Mouse (Mus musculus): ENCODE data around the gene Mesd. TPM values are rescaled to one million over a fixed set of nuclear protein-coding genes. Genes with fewer than 3 reads are reported as not detected.

Mesd gene
- polyA plus RNA-seq, 1 experiment from 2014 or later: 73.3 TPM

GRCm38 (mm10) chr7:83852381-83853380 lies 31.6 kb upstream of the Mesd start:
- Histone ChIP-seq H3K36me3 (ENCODE audit: control insufficient read depth, insufficient read depth, low read length) (no peaks in the 10 kb centered on the region), H3K4me1 (replicated peaks; ENCODE audit: control insufficient read depth, insufficient read depth, low read length) (no peaks in the 10 kb centered on the region), H3K9me3 (ENCODE audit: control insufficient read depth, low read length) (no peaks in the 10 kb centered on the region), H3K4me2 (replicated peaks; ENCODE audit: low read depth, low read length) (no peak overlapping the region), H3K9ac (ENCODE audit: low read depth, low read length) (no peak overlapping the region), H3K27ac (ENCODE audit: low read depth, low read length) (no peak overlapping the region), H3K4me3 (ENCODE audit: low read depth, low read length) (no peak overlapping the region), H3K27me3 (ENCODE audit: control insufficient read depth, insufficient read depth, low read length) (no peaks in the 10 kb centered on the region)
- WGBS: 39% methylated on average over 5 of the region's 5 CpGs
- no peak for ATAC-seq (ENCODE audit: low FRiP score)
- DNase-seq (ENCODE audit: low spot score): no peak

DNA sequence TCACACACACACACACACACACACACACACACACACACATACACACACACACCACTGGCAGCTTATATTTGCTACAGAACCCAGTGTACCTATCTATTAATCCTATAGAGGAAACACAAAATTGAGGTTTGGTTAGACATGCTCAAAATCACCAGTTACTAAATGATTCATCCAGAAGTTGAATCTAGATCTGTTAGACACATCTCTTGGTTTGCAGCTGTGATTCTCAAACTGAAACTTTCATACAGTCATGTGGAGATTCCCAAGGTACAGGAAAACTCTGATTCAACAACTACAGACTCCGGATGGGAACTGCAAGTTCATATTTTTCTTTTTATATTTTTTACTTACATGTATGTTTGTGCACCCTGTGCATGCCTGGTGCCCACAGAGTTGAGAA lies 29.1 kb upstream of the Mesd start:
- H3K4me2 ChIP-seq (replicated peaks; ENCODE audit: low read depth, low read length): no peak overlapping the region
- H3K4me3 ChIP-seq (ENCODE audit: low read depth, low read length): no peak overlapping the region
- no peak overlapping the region for H3K9ac ChIP-seq (ENCODE audit: low read depth, low read length)
- H3K36me3 ChIP-seq (ENCODE audit: control insufficient read depth, insufficient read depth, low read length): no peaks in the 10 kb centered on the region
- WGBS: 89% methylated on average over 1 of the region's 1 CpGs
- H3K27ac ChIP-seq (ENCODE audit: low read depth, low read length): no peak overlapping the region
- H3K4me1 ChIP-seq (replicated peaks; ENCODE audit: control insufficient read depth, insufficient read depth, low read length): no peaks in the 10 kb centered on the region
- no peaks in the 10 kb centered on the region for H3K27me3 ChIP-seq (ENCODE audit: control insufficient read depth, insufficient read depth, low read length)
- no peak for DNase-seq (ENCODE audit: low spot score)
- no peaks in the 10 kb centered on the region for H3K9me3 ChIP-seq (ENCODE audit: control insufficient read depth, low read length)
- no peak for ATAC-seq (ENCODE audit: low FRiP score)

DNA sequence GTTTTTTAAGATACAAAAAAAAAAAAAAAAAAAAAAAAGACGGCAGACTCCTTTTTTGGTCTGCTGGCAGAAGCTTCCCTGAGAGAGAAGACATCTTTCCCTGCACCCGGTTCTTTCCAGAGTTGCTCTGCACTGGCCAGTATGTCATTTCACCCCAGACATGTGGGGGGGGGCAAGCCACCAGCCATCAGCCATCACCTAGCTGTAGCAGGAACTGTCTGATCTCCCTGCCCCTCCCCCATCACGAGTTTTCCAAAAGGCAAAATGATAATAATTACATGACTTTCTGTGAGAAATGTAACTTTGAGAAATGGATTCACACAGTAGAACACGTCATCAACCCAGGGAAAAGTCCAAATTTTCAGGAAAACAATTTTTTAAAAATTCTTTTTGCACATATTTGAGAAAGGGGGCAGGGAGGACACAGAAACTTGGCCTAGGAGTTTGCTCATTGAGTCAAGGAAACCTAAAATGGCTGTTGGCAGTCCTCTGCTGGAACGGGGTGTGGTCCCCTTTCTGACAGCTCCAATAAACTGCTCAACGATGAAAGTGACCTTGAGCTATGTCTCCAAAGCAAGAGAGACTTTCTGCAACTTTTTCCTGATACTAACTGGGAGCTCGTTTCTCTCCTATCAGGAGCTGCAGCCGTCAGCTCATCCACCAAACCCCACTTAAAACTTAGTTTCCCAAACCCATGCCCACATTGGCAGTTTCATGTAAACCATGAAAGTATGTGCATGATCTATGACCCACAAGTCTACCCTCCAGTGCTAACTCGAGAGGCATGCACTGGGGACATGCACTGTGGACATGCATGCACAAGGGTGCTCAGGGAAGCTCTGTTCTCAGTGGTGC lies 27.7 kb upstream of the Mesd start:
- H3K4me2 ChIP-seq (replicated peaks; ENCODE audit: low read depth, low read length): no peak overlapping the region
- H3K4me1 ChIP-seq (replicated peaks; ENCODE audit: control insufficient read depth, insufficient read depth, low read length): no peaks in the 10 kb centered on the region
- H3K9me3 ChIP-seq (ENCODE audit: control insufficient read depth, low read length): no peaks in the 10 kb centered on the region
- no peaks in the 10 kb centered on the region for H3K36me3 ChIP-seq (ENCODE audit: control insufficient read depth, insufficient read depth, low read length)
- DNase-seq (ENCODE audit: low spot score) (no peak), ATAC-seq (ENCODE audit: low FRiP score) (no peak)
- 77% methylated on average over 9 of the region's 9 CpGs for WGBS
- no peak overlapping the region for H3K9ac ChIP-seq (ENCODE audit: low read depth, low read length)
- no peak overlapping the region for H3K4me3 ChIP-seq (ENCODE audit: low read depth, low read length)
- H3K27ac ChIP-seq (ENCODE audit: low read depth, low read length): no peak overlapping the region
- no peaks in the 10 kb centered on the region for H3K27me3 ChIP-seq (ENCODE audit: control insufficient read depth, insufficient read depth, low read length)

DNA sequence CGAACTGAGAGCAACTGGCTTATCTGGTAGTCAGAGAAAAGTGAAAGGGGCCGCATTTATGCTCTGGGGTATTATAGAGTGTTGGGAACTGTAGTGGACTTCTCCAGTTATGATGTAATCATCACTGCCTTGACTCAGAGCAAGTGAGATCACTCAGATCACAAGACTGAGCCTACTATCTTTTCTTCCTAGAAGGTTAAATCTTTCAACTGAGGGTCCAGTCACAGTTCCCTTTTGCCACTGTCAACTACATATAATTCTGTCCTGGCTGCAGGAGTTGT lies 27.1 kb upstream of the Mesd start:
- Histone ChIP-seq H3K9ac (ENCODE audit: low read depth, low read length) (no peak overlapping the region), H3K4me2 (replicated peaks; ENCODE audit: low read depth, low read length) (no peak overlapping the region), H3K4me3 (ENCODE audit: low read depth, low read length) (no peak overlapping the region), H3K4me1 (replicated peaks; ENCODE audit: control insufficient read depth, insufficient read depth, low read length) (no peaks in the 10 kb centered on the region), H3K36me3 (ENCODE audit: control insufficient read depth, insufficient read depth, low read length) (no peaks in the 10 kb centered on the region), H3K27ac (ENCODE audit: low read depth, low read length) (no peak overlapping the region), H3K27me3 (ENCODE audit: control insufficient read depth, insufficient read depth, low read length) (no peaks in the 10 kb centered on the region), H3K9me3 (ENCODE audit: control insufficient read depth, low read length) (no peaks in the 10 kb centered on the region)
- 94% methylated on average over 2 of the region's 2 CpGs for WGBS
- ATAC-seq (ENCODE audit: low FRiP score) (no peak), DNase-seq (ENCODE audit: low spot score) (no peak)

DNA sequence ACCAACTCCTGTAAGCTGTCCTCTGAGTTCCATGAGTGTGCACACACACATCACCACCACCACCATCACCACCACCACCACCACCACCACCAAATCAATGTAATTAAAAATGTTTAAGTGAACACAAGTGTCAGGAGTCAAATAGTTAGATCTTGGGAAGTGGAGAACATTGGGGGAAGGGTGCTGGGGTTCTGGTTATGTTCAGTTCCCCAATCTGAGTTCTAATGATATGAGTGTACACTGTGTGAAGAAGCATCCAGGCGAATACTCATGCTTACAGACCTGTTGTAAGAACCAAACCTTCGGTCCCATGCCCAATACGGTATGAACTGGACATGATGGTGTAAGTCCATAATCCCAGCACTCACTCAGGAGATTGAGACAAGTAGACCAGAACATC lies 26.3 kb upstream of the Mesd start:
- no peak overlapping the region for H3K27ac ChIP-seq (ENCODE audit: low read depth, low read length)
- no peaks in the 10 kb centered on the region for H3K9me3 ChIP-seq (ENCODE audit: control insufficient read depth, low read length)
- ATAC-seq (ENCODE audit: low FRiP score) (no peak), DNase-seq (ENCODE audit: low spot score) (no peak)
- no peaks in the 10 kb centered on the region for H3K27me3 ChIP-seq (ENCODE audit: control insufficient read depth, insufficient read depth, low read length)
- H3K9ac ChIP-seq (ENCODE audit: low read depth, low read length): no peak overlapping the region
- H3K36me3 ChIP-seq (ENCODE audit: control insufficient read depth, insufficient read depth, low read length): no peaks in the 10 kb centered on the region
- no peaks in the 10 kb centered on the region for H3K4me1 ChIP-seq (replicated peaks; ENCODE audit: control insufficient read depth, insufficient read depth, low read length)
- WGBS: 90% methylated on average over 3 of the region's 3 CpGs
- H3K4me3 ChIP-seq (ENCODE audit: low read depth, low read length): no peak overlapping the region
- H3K4me2 ChIP-seq (replicated peaks; ENCODE audit: low read depth, low read length): no peak overlapping the region

DNA sequence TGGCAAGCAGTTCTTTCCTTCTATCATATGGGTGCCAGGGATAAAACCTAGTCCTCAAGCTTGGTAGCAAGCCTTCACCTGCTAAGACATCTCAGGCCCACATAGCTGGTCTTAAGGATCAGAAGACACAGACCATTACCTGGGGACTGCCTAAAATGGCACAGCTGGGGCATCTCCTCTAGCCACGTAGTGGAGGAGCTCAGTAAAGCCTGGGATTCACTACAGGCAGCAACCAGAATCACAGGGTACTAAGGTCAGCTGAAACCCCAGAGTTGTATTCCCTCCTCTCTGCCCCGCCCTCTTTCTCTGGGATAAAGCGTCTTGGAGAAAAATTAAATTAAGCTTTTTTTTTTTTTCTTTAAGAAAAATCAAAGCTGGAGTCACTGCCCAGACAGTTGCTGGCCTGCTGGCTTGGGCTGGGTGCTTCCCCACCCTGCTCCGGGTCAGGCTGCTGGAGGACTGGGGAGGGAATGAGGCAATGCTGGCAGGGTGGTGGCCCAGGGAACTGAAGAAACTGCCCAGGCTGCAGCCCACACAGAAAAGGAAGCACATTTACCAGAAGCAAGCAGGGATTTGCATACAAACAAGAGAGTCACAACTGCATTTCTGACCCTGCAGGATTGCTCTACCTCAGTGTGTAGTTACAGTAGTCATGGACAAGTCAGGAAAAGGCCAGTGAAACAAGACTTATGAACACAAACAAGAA lies 24.7 kb upstream of the Mesd start:
- 62% methylated on average over 4 of the region's 4 CpGs for WGBS
- no peak overlapping the region for H3K4me3 ChIP-seq (ENCODE audit: low read depth, low read length)
- no peaks in the 10 kb centered on the region for H3K36me3 ChIP-seq (ENCODE audit: control insufficient read depth, insufficient read depth, low read length)
- no peak overlapping the region for H3K9ac ChIP-seq (ENCODE audit: low read depth, low read length)
- H3K27me3 ChIP-seq (ENCODE audit: control insufficient read depth, insufficient read depth, low read length): no peaks in the 10 kb centered on the region
- no peak overlapping the region for H3K4me2 ChIP-seq (replicated peaks; ENCODE audit: low read depth, low read length)
- no peaks in the 10 kb centered on the region for H3K9me3 ChIP-seq (ENCODE audit: control insufficient read depth, low read length)
- DNase-seq (ENCODE audit: low spot score): no peak
- ATAC-seq (ENCODE audit: low FRiP score): no peak
- H3K4me1 ChIP-seq (replicated peaks; ENCODE audit: control insufficient read depth, insufficient read depth, low read length): no peaks in the 10 kb centered on the region
- no peak overlapping the region for H3K27ac ChIP-seq (ENCODE audit: low read depth, low read length)

DNA sequence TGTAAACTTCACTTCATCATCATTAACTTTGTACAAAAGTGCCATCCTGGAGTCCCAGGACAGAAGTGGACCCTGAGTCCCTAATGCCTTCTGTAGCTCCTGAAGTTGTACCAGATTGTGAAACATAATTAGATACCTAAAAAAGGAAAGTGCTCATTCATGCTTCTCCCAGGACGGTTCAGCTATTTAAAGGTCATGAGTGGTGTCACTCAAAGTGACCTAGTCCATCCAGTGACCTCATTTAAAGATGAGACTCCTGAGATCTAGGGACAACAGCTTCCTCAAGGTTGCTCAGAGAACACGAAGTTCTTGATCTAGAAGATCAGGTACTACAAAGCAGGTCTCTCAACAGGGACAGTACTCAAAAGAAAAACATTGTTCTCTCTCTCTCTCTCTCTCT lies 20.7 kb upstream of the Mesd start:
- H3K27me3 ChIP-seq (ENCODE audit: control insufficient read depth, insufficient read depth, low read length): no peaks in the 10 kb centered on the region
- ATAC-seq (ENCODE audit: low FRiP score): no peak
- H3K9me3 ChIP-seq (ENCODE audit: control insufficient read depth, low read length): no peaks in the 10 kb centered on the region
- H3K4me3 ChIP-seq (ENCODE audit: low read depth, low read length): no peak overlapping the region
- WGBS: 52% methylated on average over 2 of the region's 2 CpGs
- H3K4me2 ChIP-seq (replicated peaks; ENCODE audit: low read depth, low read length): no peak overlapping the region
- H3K9ac ChIP-seq (ENCODE audit: low read depth, low read length): no peak overlapping the region
- no peak for DNase-seq (ENCODE audit: low spot score)
- H3K36me3 ChIP-seq (ENCODE audit: control insufficient read depth, insufficient read depth, low read length): no peaks in the 10 kb centered on the region
- no peaks in the 10 kb centered on the region for H3K4me1 ChIP-seq (replicated peaks; ENCODE audit: control insufficient read depth, insufficient read depth, low read length)
- H3K27ac ChIP-seq (ENCODE audit: low read depth, low read length): no peak overlapping the region

DNA sequence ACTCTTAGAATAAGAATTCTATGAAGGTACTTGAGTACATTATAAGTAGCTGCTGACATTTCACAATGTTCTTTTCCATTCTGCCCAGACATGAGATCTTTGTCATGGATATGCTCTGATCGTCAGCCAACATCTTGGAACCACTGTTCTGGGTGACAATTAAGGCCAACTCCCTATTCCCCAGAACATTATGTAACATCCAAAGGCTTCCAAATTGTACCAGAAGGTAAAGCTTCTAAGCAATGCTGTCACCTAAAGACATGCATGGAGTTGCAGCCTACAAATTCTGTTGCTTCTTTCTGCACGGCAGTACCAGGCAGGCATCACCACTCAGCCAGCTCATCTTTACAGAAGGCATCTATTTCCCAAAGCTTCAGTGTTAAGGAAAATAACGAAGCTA lies 16.1 kb upstream of the Mesd start:
- 83% methylated on average over 3 of the region's 3 CpGs for WGBS
- no peak overlapping the region for H3K27ac ChIP-seq (ENCODE audit: low read depth, low read length)
- no peaks in the 10 kb centered on the region for H3K36me3 ChIP-seq (ENCODE audit: control insufficient read depth, insufficient read depth, low read length)
- DNase-seq (ENCODE audit: low spot score) (no peak), ATAC-seq (ENCODE audit: low FRiP score) (no peak)
- H3K9ac ChIP-seq (ENCODE audit: low read depth, low read length): no peak overlapping the region
- H3K4me3 ChIP-seq (ENCODE audit: low read depth, low read length): no peak overlapping the region
- no peaks in the 10 kb centered on the region for H3K9me3 ChIP-seq (ENCODE audit: control insufficient read depth, low read length)
- H3K27me3 ChIP-seq (ENCODE audit: control insufficient read depth, insufficient read depth, low read length): no peaks in the 10 kb centered on the region
- no peaks in the 10 kb centered on the region for H3K4me1 ChIP-seq (replicated peaks; ENCODE audit: control insufficient read depth, insufficient read depth, low read length)
- H3K4me2 ChIP-seq (replicated peaks; ENCODE audit: low read depth, low read length): no peak overlapping the region
